Mouse (Mus musculus) lung, embryonic 14.5 days (tissue): ENCODE measurements at regions not wholly inside any gene's neighbourhood (a gene's known extent, or its start where the extent isn't known, plus 50 kb on each side); places are given as distances from the start of the nearest gene placed in this dataset.

Experiments
- ATAC-seq: fragments of 200-750 bp; cut with Nextera tagmentation; 2 replicates; pipeline ENCODE4 v1.8.0; 2017; ENCODE audit warnings: mild to moderate bottlenecking, moderate TSS enrichment, moderate library complexity; ENCODE audit not compliant: insufficient read depth
- DNase-seq: peaks from one replicate; pipeline ENCODE4 v3.0.0-alpha.2; 2015
- H3K27ac ChIP-seq: fragments of 300-500 bp; sonication (generic); 2 replicates; pipeline ENCODE4 v1.5.1; 2014; ENCODE audit warnings: low read depth, mild to moderate bottlenecking, moderate library complexity
- H3K27me3 ChIP-seq: fragments of 300-500 bp; sonication (generic); 2 replicates; pipeline ENCODE4 v1.6.1; 2014; ENCODE audit warnings: low read length, control low read depth; ENCODE audit not compliant: insufficient read depth
- H3K36me3 ChIP-seq: fragments of 300-500 bp; sonication (generic); 2 replicates; pipeline ENCODE4 v1.6.1; 2014; ENCODE audit warnings: control low read depth; ENCODE audit not compliant: insufficient read depth
- H3K4me1 ChIP-seq: fragments of 300-500 bp; sonication (generic); 2 replicates; pipeline ENCODE4 v1.6.1; 2014; ENCODE audit warnings: antibody characterized with exemption, control low read depth; ENCODE audit not compliant: insufficient read depth
- H3K4me2 ChIP-seq: fragments of 300-500 bp; sonication (generic); 2 replicates; pipeline ENCODE4 v1.6.1; 2014; ENCODE audit warnings: mild to moderate bottlenecking
- H3K4me3 ChIP-seq: fragments of 300-500 bp; sonication (generic); 2 replicates; pipeline ENCODE4 v1.5.1; 2014; ENCODE audit warnings: low read depth, low read length
- H3K9ac ChIP-seq: fragments of 300-500 bp; sonication (generic); 2 replicates; pipeline ENCODE4 v1.6.1; 2014
- H3K9me3 ChIP-seq: fragments of 300-500 bp; sonication (generic); 2 replicates; pipeline ENCODE4 v1.6.1; 2016; ENCODE audit warnings: low read depth, low read length, control low read depth
- CTCF ChIP-seq: IDR thresholded peaks from 2 replicates; pipeline ENCODE4 v1.5.1; 2016; ENCODE audit warnings: antibody characterized with exemption, low read depth
- WGBS: fragments of 180-500 bp; shearing (Covaris S2); extraction: QIAGEN DNeasy Blood & Tissue Kit; methylation state at CpG from one replicate; pipeline ENCODE4 v1.1.7; 2014; 5-methylcytosine and 5-hydroxymethylcytosine counted together

DNA sequence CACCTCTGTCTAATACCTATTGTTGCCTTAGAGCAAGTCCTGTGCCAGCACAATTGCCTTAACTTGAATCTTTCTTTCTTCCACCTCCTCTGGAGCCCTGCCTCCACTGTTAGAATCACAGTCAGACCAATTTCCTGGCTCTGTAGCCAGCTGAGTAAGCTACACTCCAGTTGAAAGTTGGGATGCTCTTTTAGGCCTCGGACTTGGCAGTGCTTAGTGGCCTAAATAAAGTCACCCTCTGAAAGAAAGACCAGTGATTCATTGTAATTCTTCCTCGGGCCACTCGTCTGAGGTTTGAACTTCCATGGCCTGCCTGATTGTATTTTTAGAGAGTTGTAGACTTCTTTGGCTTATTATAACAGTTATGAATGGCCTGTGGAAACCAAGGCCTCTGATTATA is 1376.9 kb downstream of the Gsdmc2 start:
- no peak for TF ChIP-seq CTCF
- Histone ChIP-seq H3K4me3 (no peak overlapping the region), H3K9me3 (no peaks in the 10 kb centered on the region), H3K27ac (no peak overlapping the region), H3K9ac (no peak overlapping the region), H3K4me2 (no peak overlapping the region), H3K4me1 (0 out of 2 replicates have a peak, but pooled peaks cover 2% of the 10 kb centered on the region), H3K27me3 (no peaks in the 10 kb centered on the region), H3K36me3 (no peaks in the 10 kb centered on the region)
- 76% methylated on average over 3 of the region's 3 CpGs for WGBS
- DNase-seq (no peak), ATAC-seq (no peak)

DNA sequence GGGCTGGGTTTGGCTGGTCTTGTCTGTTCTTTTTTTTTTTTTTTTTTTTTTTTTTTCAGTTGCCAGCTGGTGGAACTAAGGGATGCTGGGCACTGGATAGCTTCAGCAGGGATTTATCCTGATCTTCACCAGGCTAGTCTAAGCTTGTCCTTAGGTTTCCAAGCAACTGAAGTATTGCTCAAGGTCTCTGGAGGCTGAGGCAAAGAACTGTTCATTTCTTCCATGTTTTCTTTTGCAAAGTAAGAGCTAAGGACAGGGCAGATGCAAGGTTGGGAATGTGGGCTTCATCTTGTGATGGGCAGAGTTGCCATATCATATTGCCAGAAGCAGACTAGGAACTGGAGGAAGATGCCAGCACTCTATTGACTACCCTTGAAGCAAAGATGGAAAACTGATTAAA is 1378.1 kb downstream of the Gsdmc2 start:
- DNase-seq (no peak), ATAC-seq (no peak)
- H3K9me3 ChIP-seq = no peaks in the 10 kb centered on the region
- H3K9ac ChIP-seq = no peak overlapping the region
- H3K4me1 ChIP-seq = 0 out of 2 replicates have a peak, but pooled peaks cover 2% of the 10 kb centered on the region
- no peaks in the 10 kb centered on the region for H3K36me3 ChIP-seq
- no peak overlapping the region for H3K4me2 ChIP-seq
- no peak overlapping the region for H3K27ac ChIP-seq
- H3K27me3 ChIP-seq = no peaks in the 10 kb centered on the region
- no peak for TF ChIP-seq CTCF
- H3K4me3 ChIP-seq = no peak overlapping the region

DNA sequence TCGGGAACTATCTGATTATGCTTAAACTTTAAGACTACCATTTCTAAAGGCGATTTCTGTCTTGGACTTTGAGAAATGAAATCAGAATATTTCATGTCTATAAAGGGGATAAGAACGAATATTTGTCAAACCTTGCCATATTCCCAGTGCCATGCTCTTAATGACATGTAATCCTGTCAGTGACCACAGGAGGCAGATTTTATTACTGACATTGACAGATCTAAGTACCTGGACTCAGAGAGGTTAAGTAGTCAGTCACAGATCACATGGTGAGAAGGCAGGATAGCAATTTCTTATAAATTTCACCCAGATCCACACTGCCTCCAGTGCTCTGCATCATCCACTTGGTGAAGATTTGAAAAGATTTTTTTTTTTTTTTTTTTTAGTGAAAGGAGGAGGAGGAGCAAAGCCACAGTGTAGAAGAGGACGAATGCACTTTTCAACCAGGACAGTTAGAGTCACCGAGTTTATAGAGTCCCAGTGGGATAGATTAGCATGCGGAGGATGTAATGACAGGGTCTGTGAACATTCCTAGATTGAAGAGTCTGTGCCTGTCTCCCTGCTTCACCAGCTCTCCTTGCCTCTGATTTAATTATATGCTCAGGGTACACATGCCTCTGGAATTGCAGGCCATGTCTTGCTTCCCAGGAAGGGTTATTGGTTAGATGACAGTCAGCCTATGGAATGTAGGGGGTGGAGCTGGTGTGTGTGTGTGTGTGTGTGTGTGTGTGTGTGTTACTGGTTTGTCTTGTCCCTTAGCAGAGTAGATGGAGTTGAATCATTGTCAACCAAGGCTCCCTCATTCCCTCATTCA is 1379.7 kb downstream of the Gsdmc2 start:
- 0 out of 2 replicates have a peak, but pooled peaks have one; percentile 14 for TF ChIP-seq CTCF
- Histone ChIP-seq H3K4me3 (no peak overlapping the region), H3K27me3 (no peaks in the 10 kb centered on the region), H3K9me3 (no peaks in the 10 kb centered on the region), H3K4me2 (no peak overlapping the region), H3K36me3 (no peaks in the 10 kb centered on the region), H3K4me1 (no peaks in the 10 kb centered on the region), H3K27ac (no peak overlapping the region), H3K9ac (no peak overlapping the region)
- 74% methylated on average over 6 of the region's 6 CpGs for WGBS
- no peak for ATAC-seq
- DNase-seq = no peak

DNA sequence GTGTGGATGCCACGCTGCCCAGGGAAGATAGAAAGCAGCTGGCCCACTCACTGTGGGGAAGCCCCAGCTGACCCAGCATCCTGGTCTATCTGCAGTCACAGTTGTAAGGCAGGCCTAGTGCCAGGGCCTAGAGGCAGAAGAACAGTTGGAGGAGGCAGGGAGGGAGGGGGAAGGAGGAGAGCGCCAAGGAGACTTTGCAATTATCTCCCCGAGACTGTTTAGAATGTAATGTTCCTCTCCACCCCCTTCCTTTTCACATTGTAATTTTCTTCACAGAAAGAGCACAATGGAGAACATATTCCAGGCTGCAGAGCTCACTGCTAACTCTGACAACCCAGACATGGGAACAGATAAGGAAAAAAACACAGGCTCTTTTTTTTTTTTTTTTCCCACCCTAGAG is 1382.3 kb downstream of the Gsdmc2 start:
- Histone ChIP-seq H3K9ac (no peak overlapping the region), H3K9me3 (no peaks in the 10 kb centered on the region), H3K36me3 (no peaks in the 10 kb centered on the region), H3K4me2 (no peak overlapping the region), H3K27ac (peak overlapping the region; percentile 27; the same call in 1 of the 2 replicates), H3K27me3 (no peaks in the 10 kb centered on the region), H3K4me3 (no peak overlapping the region), H3K4me1 (no peaks in the 10 kb centered on the region)
- TF ChIP-seq CTCF = no peak
- WGBS = 35% methylated on average over 3 of the region's 3 CpGs
- ATAC-seq (peak; percentile 76), DNase-seq (peak; percentile 71)

DNA sequence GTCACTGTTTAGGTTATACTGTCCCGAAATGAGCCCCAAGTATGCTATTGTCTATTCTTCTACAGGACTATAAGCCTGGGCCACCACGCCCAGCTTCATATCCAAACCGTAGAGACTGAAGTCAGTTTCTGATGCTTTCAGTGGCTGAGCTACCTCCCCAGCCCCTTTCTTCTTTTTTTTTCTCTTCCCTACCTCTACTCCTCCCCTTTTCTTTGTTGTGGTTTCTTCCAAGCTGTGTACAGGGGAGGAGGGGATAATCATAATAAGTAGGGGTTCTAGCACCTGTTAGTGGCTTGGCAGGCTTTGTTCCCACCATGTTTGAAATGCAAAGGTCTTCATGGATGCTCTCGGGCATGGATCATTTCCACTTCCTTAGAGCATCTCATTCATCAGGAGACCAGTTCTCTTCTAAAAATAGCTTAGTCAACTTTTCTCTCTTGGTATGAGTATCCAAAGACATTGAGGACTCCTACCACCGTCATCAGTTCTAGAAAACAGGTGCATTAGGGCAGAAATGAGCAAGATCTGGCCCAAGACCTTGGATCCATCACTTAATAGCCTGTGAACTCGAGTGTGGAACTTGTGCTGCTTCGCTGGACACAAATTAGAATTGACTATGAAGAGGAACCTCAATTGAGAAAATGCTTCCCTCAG is 1383.5 kb downstream of the Gsdmc2 start:
- no peaks in the 10 kb centered on the region for H3K9me3 ChIP-seq
- no peaks in the 10 kb centered on the region for H3K36me3 ChIP-seq
- H3K4me1 ChIP-seq = no peaks in the 10 kb centered on the region
- H3K9ac ChIP-seq = no peak overlapping the region
- ATAC-seq (no peak), DNase-seq (no peak)
- H3K4me3 ChIP-seq = no peak overlapping the region
- 91% methylated on average over 7 of the region's 7 CpGs for WGBS
- TF ChIP-seq CTCF = no peak
- H3K27me3 ChIP-seq = no peaks in the 10 kb centered on the region
- H3K4me2 ChIP-seq = no peak overlapping the region
- H3K27ac ChIP-seq = no peak overlapping the region

DNA sequence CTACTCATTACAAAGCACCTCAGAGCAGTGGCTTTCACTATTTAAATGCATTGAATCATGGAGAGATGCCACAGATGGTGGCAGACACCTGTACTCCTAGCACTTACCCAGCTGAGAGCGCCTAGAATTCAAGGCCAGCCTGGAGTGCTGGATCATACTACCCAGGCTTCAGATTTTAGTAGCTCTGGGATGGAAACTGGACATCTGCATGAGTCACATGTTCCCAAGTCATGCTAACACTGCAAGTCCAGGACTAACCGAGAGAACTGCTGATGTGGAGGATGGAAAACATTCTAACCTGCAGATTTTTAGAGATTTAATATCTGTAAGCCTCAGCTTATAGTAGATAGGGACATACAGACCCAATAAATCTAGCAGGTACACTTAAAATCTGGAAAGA is 1384.3 kb downstream of the Gsdmc2 start:
- Histone ChIP-seq H3K9ac (no peak overlapping the region), H3K27ac (no peak overlapping the region), H3K27me3 (no peaks in the 10 kb centered on the region), H3K9me3 (no peaks in the 10 kb centered on the region), H3K4me1 (no peaks in the 10 kb centered on the region), H3K4me3 (no peak overlapping the region), H3K4me2 (no peak overlapping the region), H3K36me3 (no peaks in the 10 kb centered on the region)
- ATAC-seq (no peak), DNase-seq (no peak)
- TF ChIP-seq CTCF = no peak
- 87% methylated on average over 2 of the region's 2 CpGs for WGBS

DNA sequence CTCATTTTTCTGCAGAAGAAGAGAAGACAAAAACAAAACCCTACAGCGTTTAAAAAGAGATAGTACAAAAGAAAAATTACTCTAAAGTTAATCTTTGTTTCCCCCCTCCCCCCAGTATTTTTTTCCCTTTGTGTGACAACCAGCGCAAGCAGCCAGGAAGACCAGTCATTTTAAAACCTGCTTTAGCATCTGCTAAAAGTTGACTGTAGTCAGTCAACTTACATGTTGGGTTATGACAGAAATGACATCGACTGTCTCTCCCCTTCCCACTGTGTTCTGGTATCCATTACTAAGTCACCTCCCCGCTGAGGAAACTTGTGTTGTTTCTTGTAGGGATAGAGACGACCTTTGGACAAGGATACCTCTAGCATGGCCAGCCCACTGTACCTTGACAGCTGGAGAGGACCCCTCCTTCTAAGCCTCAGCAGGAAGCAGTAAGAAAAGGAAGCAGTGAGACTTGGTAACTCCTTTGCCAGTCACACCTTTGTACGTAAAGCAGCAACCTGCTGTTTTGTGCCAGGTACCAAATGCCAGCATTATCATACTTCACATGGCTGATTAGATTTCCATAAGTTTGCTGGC is 1384.9 kb downstream of the Gsdmc2 start:
- H3K36me3 ChIP-seq = no peaks in the 10 kb centered on the region
- no peak for ATAC-seq
- no peak for TF ChIP-seq CTCF

More for the DNA sequence above, 1384.9 kb downstream of the Gsdmc2 start:
- DNase-seq = no peak
- H3K9ac ChIP-seq = no peak overlapping the region
- no peaks in the 10 kb centered on the region for H3K9me3 ChIP-seq
- no peak overlapping the region for H3K4me2 ChIP-seq
- no peaks in the 10 kb centered on the region for H3K4me1 ChIP-seq
- H3K27ac ChIP-seq = no peak overlapping the region
- H3K27me3 ChIP-seq = no peaks in the 10 kb centered on the region
- H3K4me3 ChIP-seq = no peak overlapping the region
- WGBS = 65% methylated on average over 6 of the region's 6 CpGs
